Mouse (Mus musculus) retina, embryonic 14.5 days (tissue): ENCODE data around the gene Ihh.

Experiments used
- DNase-seq: peaks from one replicate; pipeline ENCODE4 v3.0.0-alpha.2; 2015; ENCODE audit warnings: low spot score

Ihh gene

DNA sequence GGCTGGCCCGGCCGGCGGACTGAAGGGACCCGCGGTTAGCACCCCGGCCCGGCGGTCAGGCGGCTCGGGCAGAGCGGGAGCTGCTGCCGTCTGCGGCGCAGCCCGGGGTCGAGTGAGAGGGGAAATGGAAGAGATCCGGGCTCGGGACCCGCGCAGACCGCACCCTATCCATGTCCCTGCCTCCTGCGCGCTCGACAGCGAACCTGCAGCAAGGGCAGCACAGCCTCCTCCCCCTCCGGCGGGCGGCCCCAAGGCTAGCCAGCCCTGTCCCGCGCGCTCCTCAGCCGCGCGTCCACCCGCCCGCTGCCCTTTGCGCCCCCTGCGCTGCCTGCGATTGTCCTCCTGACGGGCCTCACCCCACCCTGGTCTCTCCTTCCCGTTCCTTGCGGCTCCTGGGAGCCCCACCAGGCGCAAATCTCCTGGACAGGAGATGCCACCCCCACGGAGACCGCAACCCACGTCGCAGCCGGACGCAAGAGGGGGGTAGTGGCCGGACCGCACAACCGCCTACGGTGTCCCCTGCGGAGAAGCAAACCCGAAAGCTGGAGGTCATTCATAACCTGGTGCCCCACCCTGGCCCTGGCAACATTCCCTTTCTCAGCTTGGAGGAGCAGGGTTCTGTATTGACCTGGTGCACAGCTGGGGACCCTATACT lies at the start of gene Ihh:
TSS of gene Ihh (minus strand) at position 117 of the 655 bp plus-strand sequence.
- DNase-seq, result no peak

DNA sequence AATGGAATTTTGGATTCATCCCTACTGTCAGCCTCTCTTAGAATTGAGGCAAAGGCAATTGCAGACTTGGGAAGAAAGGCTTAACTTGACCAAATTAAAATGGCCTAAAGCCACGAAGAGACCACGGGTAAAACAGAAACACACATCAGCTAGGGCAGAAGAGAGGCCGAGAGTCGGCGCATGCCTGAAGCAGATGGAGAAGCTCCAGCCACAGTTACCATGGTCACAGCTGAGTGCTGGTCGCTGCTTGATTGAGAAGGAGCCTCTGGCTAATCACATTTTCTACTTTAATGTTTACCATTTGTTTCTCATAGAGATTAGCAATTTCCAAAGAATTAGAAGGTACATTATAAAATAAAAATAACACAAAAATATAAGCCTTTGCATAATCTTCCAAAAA lies 49.7 kb upstream of the Ihh start:
- DNase-seq, result no peak

GRCm38 (mm10) chr1:75000496-75000895 lies 49.0 kb upstream of the Ihh start:
- peak; percentile 69 for DNase-seq

DNA sequence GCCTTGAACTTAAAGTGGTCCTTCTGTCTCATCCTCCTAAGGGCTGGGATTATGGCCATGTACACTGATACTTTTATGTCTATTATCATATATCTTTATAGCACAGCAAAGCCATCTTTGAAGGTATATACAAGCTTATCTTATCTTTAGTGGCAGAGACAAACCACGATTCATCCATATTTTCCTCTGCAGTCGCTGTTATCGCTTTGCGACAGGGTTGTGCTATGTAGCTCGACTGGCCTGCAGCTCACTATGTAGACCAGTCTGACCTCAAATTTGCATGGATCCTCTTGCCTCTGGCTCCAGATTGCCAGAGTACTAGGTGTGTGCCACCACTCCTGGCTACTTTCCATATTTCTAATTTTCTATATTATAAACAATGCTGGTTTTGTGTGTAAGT lies 47.7 kb upstream of the Ihh start:
- no peak for DNase-seq

DNA sequence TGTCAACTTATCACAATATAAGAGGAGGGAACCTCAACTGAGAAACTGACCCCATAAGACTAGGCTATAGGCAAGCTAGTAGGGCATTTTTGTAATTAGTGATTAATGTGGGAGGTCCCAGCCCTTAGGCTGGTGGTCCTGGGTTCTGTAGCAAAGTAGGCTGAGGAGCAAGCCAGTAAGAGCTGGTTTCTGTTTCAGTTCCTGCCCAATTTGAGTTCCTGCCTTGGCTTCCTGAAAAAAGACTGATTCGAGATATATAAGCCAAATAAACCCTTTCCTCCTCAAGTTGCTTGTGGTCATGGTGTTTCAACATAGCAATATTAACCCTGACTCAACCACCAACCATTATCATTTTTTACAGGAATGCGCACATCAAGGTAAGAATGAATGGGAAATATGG lies 45.8 kb upstream of the Ihh start:
- DNase-seq, result no peak

GRCm38 (mm10) chr1:74977001-74977400 lies 25.5 kb upstream of the Ihh start:
- DNase-seq, result no peak

- no peak for DNase-seq
These were observed 24.5 kb upstream of the Ihh start for GRCm38 (mm10) chr1:74975936-74976335.

DNA sequence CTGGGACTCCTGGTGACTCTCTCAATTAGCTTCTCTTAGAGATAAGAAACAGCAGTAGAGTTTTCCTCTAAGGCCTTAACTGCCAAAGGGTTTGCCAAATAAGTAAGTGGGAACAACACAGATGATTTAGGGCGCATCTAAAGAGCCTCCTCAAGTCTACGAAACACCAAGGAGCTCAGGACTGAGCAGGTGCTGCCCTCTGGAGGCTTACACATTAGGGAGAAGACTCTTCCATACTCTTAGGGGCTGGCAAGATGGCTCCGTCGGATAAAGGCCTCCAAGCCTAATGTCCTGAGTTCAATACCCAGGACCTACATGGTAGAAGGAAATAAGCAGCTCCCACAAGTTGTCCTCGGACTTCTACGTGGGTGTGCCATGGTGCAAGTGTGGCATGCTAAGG lies 22.1 kb upstream of the Ihh start:
- DNase-seq, result no peak

DNA sequence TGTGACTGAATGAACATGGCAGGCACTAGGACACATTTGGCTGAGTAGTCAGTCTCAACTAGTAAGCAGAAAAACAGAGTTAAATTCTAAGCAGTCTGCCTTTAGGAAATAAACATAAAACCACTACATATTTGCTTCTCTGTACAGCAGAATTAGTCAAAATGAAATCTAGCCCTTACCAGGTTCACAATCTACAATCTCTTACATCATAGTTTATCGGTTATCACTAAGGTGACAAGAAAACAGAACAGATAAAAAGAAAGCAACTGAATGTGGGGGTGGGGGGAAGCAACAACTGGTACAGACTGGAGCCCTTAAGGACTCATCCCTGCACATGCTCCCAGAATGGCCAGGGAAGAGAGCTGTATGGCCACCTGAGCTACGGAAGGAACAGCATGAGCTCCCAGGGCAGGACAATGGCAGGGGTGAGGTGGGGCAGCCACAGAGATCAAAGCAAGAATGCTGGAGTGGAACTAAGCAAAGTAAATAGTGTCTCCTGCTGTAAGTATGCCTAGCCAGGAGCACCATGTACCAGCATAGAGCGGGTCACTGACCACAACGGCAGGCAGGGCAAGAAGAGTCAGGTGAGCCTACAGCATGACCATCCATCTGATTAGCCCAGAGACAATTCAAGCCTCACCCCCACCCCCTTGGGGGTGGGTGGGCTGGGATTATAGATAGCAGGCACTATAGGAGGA lies 20.0 kb upstream of the Ihh start:
- DNase-seq, result no peak

GRCm38 (mm10) chr1:74967962-74968580 lies 16.6 kb upstream of the Ihh start:
- no peak for DNase-seq

DNA sequence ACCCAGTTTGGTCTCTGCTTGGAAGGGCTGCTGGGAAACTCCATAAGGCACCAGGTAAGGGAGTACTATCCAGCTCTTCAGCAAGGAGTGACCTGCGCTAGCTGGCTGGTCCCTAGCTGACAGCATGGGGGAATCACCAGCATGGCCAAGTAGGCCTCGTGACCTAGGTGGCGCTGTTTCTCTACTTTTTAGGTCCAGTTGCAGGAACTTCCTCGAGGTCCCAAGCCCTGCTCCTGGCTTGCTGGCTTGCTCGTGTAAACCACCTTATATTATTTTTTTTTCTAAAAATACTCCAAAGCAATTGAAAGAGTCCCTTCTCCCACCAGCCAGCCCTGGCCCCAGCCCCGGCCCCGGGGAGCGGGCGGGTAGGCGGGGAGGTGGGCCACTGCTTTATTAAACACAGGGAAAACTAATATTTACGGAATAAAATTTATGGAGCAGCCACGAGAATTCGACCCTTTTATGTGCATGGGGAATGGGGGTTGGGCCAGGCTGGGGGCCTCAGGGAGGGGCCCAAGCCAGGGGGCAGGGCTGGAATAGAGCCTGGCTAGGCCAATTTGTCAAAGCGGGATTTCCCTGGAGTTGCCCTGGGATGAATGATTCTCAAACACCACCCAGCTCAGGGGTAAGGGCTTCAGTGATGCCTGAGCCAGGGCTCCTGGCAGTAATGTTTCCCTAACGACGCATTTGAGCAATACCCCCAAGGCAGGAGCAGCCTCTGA lies 13.2 kb upstream of the Ihh start:
- DNase-seq, result peak; percentile 90

GRCm38 (mm10) chr1:74962853-74963227 lies 11.4 kb upstream of the Ihh start:
- no peak for DNase-seq

DNA sequence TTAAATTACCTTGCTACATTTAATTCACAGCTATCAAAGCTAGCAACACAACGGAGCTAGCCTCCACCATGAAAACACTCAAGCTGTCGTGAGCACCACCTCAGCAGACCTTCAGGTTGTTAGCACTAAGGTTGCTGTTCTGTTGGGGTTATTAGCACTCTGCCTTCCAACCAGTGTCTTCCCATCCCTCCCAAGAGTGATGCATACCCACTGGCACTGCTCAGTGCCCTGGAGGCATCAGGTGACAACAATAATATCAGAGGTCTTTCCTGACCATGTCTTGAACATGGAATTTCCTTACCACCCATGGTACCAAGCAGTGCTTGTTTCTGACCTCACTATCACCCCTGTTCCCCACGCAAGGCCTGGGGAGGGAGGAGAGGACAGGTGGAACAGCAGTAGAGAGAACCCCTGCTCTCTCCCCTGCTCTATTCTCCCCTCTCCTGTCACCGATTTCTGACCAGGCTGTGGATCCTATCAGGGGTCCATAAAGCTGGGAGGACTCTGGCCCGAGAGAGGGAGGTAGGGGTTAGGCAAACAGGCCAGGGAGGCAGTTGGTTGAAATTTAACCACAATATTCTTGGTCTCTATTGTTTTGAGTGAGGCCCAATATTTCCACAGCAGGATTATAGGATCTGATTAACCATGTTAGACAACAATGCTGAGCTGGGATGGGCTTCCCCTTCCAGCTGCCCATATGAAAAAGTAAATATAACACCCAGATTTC lies 10.8 kb upstream of the Ihh start:
- DNase-seq, result no peak

DNA sequence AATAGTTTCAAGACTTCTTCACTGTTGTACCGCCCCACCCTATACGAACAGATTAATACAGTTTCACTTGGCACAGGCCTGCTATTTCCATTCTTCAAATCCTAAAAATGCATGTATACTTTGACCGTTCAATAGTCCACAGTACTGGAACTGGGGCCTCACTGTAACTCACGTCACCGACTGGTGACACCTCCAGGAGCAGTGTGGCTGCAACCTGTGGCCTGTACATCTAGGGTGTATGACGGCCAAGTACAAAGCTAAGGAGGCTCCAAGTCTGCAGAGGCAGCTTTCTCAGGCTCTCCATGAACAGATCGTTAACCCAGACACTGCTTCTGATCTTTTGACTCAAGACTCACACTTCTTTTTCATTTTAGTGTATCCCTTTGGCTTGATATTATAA lies 10.2 kb upstream of the Ihh start:
- no peak for DNase-seq

GRCm38 (mm10) chr1:74960059-74960458 lies 8.6 kb upstream of the Ihh start:
- DNase-seq, result no peak

- DNase-seq, result no peak
These were observed 639 bp downstream of the Ihh start for GRCm38 (mm10) chr1:74950576-74951490.

DNA sequence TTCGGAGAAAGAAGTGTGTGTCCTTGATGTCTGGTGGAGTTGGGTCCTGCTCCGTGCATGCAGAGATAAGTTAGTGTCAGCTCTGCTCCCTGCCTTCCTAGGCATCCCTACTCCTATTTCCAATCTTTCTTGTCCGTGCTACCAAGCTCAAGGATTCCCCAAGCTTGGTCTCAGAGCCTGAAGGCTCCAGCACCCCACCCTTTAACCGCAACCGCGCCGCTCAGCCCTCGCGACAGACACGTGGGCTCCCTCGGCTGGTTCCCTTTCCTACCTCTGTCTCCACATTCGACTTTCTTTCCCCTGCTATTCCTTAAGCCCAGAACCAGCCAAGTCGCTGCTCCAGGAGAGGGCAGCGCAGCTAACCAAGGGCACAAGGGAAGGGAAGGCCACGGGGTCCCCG lies 1.4 kb downstream of the Ihh start:
- no peak for DNase-seq

- DNase-seq, result no peak
These were observed 1.8 kb downstream of the Ihh start for GRCm38 (mm10) chr1:74949666-74950050.

- DNase-seq, result peak; percentile 76
These were observed 2.4 kb downstream of the Ihh start for GRCm38 (mm10) chr1:74948784-74949665.
